In the genomic region with DNA sequence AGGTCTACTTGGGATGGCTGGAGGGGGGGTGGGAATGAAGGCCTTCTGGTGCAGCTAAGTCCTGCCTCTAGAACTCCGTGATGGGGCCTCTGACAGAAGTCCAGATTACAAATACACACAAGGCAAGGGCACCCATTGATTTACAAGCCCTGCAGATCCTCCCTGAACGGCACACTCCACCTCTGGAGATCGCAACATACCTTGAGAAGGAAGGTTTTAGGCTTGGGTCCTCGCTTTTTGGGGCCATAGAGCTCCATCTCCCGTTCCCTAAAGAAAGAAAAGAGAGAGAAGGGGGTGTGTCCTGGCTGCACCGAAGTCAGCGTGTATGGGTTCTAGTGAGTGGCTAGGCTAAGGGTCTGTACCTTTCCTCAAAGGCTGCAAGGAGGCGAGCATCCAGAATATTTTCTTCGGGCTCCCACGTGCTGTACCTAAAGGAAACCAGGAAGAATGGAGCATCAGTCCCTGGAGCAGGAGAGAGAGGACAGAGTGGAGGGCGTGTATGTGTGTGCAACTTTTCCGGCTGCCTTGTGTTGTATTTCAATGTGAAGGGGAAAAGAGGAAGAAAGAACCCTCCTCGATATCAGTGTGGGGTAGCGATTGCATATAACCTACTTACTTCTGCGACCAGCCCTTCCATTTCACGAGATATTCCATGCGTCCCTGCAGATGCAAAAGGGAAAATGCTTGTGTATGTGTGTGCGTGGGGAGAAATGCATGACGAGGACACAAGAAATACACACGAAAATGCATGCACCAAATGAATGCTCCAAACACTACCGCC, we compare ENCODE assay signal across 8 mouse cellular contexts. TPM values are rescaled to one million over a fixed set of nuclear protein-coding genes. Genes with fewer than 3 reads are reported as not detected.
A peak's percentile ranks its signal among the peaks of the same experiment; 100 is the strongest.
DNase-seq lines count a peak whose midpoint lies in the region; ATAC-seq and TF ChIP-seq lines count a peak whose summit lies in the region.

No protein-coding gene starts in this region.

- ATAC-seq in lung, postnatal 0 days: no peak
- ATAC-seq in embryonic facial prominence, embryonic 15.5 days (ENCODE audit: insufficient number of reproducible peaks, low FRiP score, low TSS enrichment, low read depth): no peak

- H3K27ac ChIP-seq in lung, postnatal 0 days (ENCODE audit: low read length): no peak overlapping the region
- peak overlapping the region; percentile 88; the same call in 1 of the 2 replicates for H3K27ac ChIP-seq in embryonic facial prominence, embryonic 15.5 days (replicated peaks)
- peak overlapping the region; percentile 92 for H3K27ac ChIP-seq in limb, embryonic 10.5 days
- peak overlapping the region; percentile 70 for H3K27ac ChIP-seq in olfactory bulb, adult 2 months (ENCODE audit: insufficient read depth, low read depth, low read length)

- no peak overlapping the region for H3K9ac ChIP-seq in lung, postnatal 0 days (replicated peaks; ENCODE audit: low read depth)
- peak overlapping the region; percentile 72 for H3K9ac ChIP-seq in embryonic facial prominence, embryonic 15.5 days

- DNase-seq in lung, postnatal 0 days (ENCODE audit: low spot score): peak; percentile 20
- DNase-seq in lung, adult 18-20 months: no peak
- DNase-seq in limb, embryonic 10.5 days (ENCODE audit: low spot score): peak; percentile 44
- DNase-seq in spleen, adult 18-20 months: no peak
- no peak for DNase-seq in right cerebral cortex, postnatal 4 days
- DNase-seq in gastrocnemius, postnatal 4 days (ENCODE audit: low spot score in 2 of 2): no peak

- H3K27me3 ChIP-seq in lung, postnatal 0 days (replicated peaks; ENCODE audit: insufficient read depth, low read length): peaks cover 50% of the 10 kb centered on the region
- peaks cover 68% of the 10 kb centered on the region for H3K27me3 ChIP-seq in embryonic facial prominence, embryonic 15.5 days
- peaks cover 88% of the 10 kb centered on the region for H3K27me3 ChIP-seq in limb, embryonic 10.5 days (ENCODE audit: low read depth, poor library complexity, severe bottlenecking)

- peaks cover 19% of the 10 kb centered on the region for H3K4me1 ChIP-seq in lung, postnatal 0 days (ENCODE audit: insufficient read depth, low read depth, low read length)
- H3K4me1 ChIP-seq in embryonic facial prominence, embryonic 15.5 days: peaks cover 86% of the 10 kb centered on the region
- H3K4me1 ChIP-seq in limb, embryonic 10.5 days: peaks cover 97% of the 10 kb centered on the region
- H3K4me1 ChIP-seq in olfactory bulb, adult 2 months (ENCODE audit: control insufficient read depth, insufficient read depth, low read length): peaks cover 47% of the 10 kb centered on the region

- no peak for TF ChIP-seq POLR2A in olfactory bulb, adult 2 months (IDR thresholded peaks at IDR 0.05; ENCODE audit: insufficient read depth, low read depth, low read length)

- TF ChIP-seq CTCF in lung, postnatal 0 days (IDR thresholded peaks at IDR 0.05): no peak
- TF ChIP-seq CTCF in olfactory bulb, adult 2 months (IDR thresholded peaks at IDR 0.05; ENCODE audit: insufficient read depth, low read depth, low read length): no peak

- no peaks in the 10 kb centered on the region for H3K9me3 ChIP-seq in lung, postnatal 0 days (ENCODE audit: low read length)
- no peaks in the 10 kb centered on the region for H3K9me3 ChIP-seq in embryonic facial prominence, embryonic 15.5 days (replicated peaks)
- H3K9me3 ChIP-seq in limb, embryonic 10.5 days (replicated peaks): no peaks in the 10 kb centered on the region

- 19% methylated on average over 21 of the region's 21 CpGs for WGBS in lung, postnatal 0 days
- 11% methylated on average over 21 of the region's 21 CpGs for WGBS in embryonic facial prominence, embryonic 15.5 days
- WGBS in limb, embryonic 10.5 days: 1% methylated on average over 21 of the region's 21 CpGs
- 15% methylated on average over 21 of the region's 21 CpGs for WGBS in olfactory bulb, adult 2 months

- peak overlapping the region; percentile 99 for H3K4me2 ChIP-seq in lung, postnatal 0 days (replicated peaks; ENCODE audit: low read depth, low read length)
- H3K4me2 ChIP-seq in embryonic facial prominence, embryonic 15.5 days (replicated peaks): peak overlapping the region; percentile 78

- H3K4me3 ChIP-seq in lung, postnatal 0 days (ENCODE audit: low read depth, low read length): peak overlapping the region; percentile 63
- peak overlapping the region; percentile 75 for H3K4me3 ChIP-seq in embryonic facial prominence, embryonic 15.5 days (replicated peaks)
- peak overlapping the region; percentile 73 for H3K4me3 ChIP-seq in limb, embryonic 10.5 days
- H3K4me3 ChIP-seq in olfactory bulb, adult 2 months (ENCODE audit: insufficient read depth, low read depth, low read length): peak overlapping the region; percentile 82

- TF ChIP-seq EP300 in lung, postnatal 0 days (IDR thresholded peaks at IDR 0.05): no peak

- no peaks in the 10 kb centered on the region; the same call in 1 of the 2 replicates for H3K36me3 ChIP-seq in lung, postnatal 0 days (ENCODE audit: insufficient read depth, low read length)
- peaks cover 8% of the 10 kb centered on the region for H3K36me3 ChIP-seq in embryonic facial prominence, embryonic 15.5 days
- H3K36me3 ChIP-seq in limb, embryonic 10.5 days: peaks cover 11% of the 10 kb centered on the region

RNA-seq across cellular contexts. Expression of a gene that starts 0.8 kb away (rescaled TPM):
- 9.4 and 9.8 TPM in 2 replicates for polyA plus RNA-seq in lung, postnatal 0 days (2015; fragmentation: Nextera tagmentation; extraction: Ambion mirVana)
- 9.2 and 10.3 TPM in 2 replicates for polyA plus RNA-seq in embryonic facial prominence, embryonic 15.5 days (2015; fragmentation: Nextera tagmentation; extraction: Ambion mirVana)
- 12.2 and 15.1 TPM in 2 replicates for polyA plus RNA-seq in limb, embryonic 10.5 days (2016; fragmentation: Nextera tagmentation; extraction: Ambion mirVana)
- not detected in 2 replicates for polyA plus RNA-seq in olfactory bulb, adult 2 months (2012; ENCODE audit: insufficient read depth, insufficient read length, low replicate concordance, missing spikeins)
- total RNA-seq in gastrocnemius, postnatal 4 days (2021): 1 to 10 TPM; 4.6 to 5.3 TPM

RNA-seq across cellular contexts. Expression of a gene that starts 17.2 kb away (rescaled TPM):
- 6.2 and 6.9 TPM in 2 replicates for polyA plus RNA-seq in lung, postnatal 0 days (2015; fragmentation: Nextera tagmentation; extraction: Ambion mirVana)
- polyA plus RNA-seq in embryonic facial prominence, embryonic 15.5 days (2015; fragmentation: Nextera tagmentation; extraction: Ambion mirVana): 35.2 and 37.0 TPM in 2 replicates
- polyA plus RNA-seq in limb, embryonic 10.5 days (2016; fragmentation: Nextera tagmentation; extraction: Ambion mirVana): 151 and 170 TPM in 2 replicates
- polyA plus RNA-seq in olfactory bulb, adult 2 months (2012; ENCODE audit: insufficient read depth, insufficient read length, low replicate concordance, missing spikeins): not detected in 2 replicates
- 1 to 10 TPM; 5.4 to 5.6 TPM for total RNA-seq in gastrocnemius, postnatal 4 days (2021)

RNA-seq across cellular contexts. Expression of a gene that starts 46.1 kb away (rescaled TPM):
- polyA plus RNA-seq in lung, postnatal 0 days (2015; fragmentation: Nextera tagmentation; extraction: Ambion mirVana): 8.9 and 9.7 TPM in 2 replicates
- 17.2 and 21.4 TPM in 2 replicates for polyA plus RNA-seq in embryonic facial prominence, embryonic 15.5 days (2015; fragmentation: Nextera tagmentation; extraction: Ambion mirVana)
- 4.3 and 7.1 TPM in 2 replicates for polyA plus RNA-seq in limb, embryonic 10.5 days (2016; fragmentation: Nextera tagmentation; extraction: Ambion mirVana)
- not detected in 2 replicates for polyA plus RNA-seq in olfactory bulb, adult 2 months (2012; ENCODE audit: insufficient read depth, insufficient read length, low replicate concordance, missing spikeins)
- total RNA-seq in gastrocnemius, postnatal 4 days (2021): 10 to 100 TPM; 10.4 to 10.7 TPM

RNA-seq across cellular contexts. Expression of a gene that starts 51.9 kb away (rescaled TPM):
- polyA plus RNA-seq in lung, postnatal 0 days (2015; fragmentation: Nextera tagmentation; extraction: Ambion mirVana): not detected in 2 replicates
- not detected in 2 replicates for polyA plus RNA-seq in embryonic facial prominence, embryonic 15.5 days (2015; fragmentation: Nextera tagmentation; extraction: Ambion mirVana)
- not detected in 2 replicates for polyA plus RNA-seq in limb, embryonic 10.5 days (2016; fragmentation: Nextera tagmentation; extraction: Ambion mirVana)
- not detected in 2 replicates for polyA plus RNA-seq in olfactory bulb, adult 2 months (2012; ENCODE audit: insufficient read depth, insufficient read length, low replicate concordance, missing spikeins)
- total RNA-seq in gastrocnemius, postnatal 4 days (2021): not detected

Comparison
In these comparisons a context has a peak if more than half of its experiments do, and no peak if none do; other contexts are left out.
1. DNase-seq: peak in lung, postnatal 0 days (single experiment) and limb, embryonic 10.5 days (single experiment); none in lung, adult 18-20 months (0 of 2), spleen, adult 18-20 months (0 of 2), right cerebral cortex, postnatal 4 days (single experiment) and gastrocnemius, postnatal 4 days (0 of 2).
2. RNA of a gene that starts 0.8 kb away (polyA plus RNA-seq): 12.2 to 15.1 TPM in limb, embryonic 10.5 days, 9.2 to 10.3 TPM in embryonic facial prominence, embryonic 15.5 days and 9.4 to 9.8 TPM in lung, postnatal 0 days; not detected in olfactory bulb, adult 2 months; every median in the first group is over 10 times any median in the second.
3. Peak in every context shown above with its lines, with median percentiles within 50 percentile points of each other: H3K4me3 ChIP-seq.